Mouse (Mus musculus) embryonic facial prominence, embryonic 15.5 days (tissue): ENCODE measurements at regions not wholly inside any gene's neighbourhood (a gene's known extent, or its start where the extent isn't known, plus 50 kb on each side); places are given as distances from the start of the nearest gene placed in this dataset.

ENCODE experiments used
- ATAC-seq: fragments of 200-750 bp; cut with Nextera tagmentation; 2 replicates; pipeline ENCODE4 v1.8.0; 2017; ENCODE audit warnings: low read depth, moderate TSS enrichment; ENCODE audit not compliant: insufficient number of reproducible peaks, low FRiP score, low TSS enrichment
- H3K27ac ChIP-seq: fragments of 300-500 bp; sonication (generic); replicated peaks from 2 replicates; pipeline ENCODE4 v1.5.1; 2015; ENCODE audit warnings: mild to moderate bottlenecking, inconsistent platforms
- H3K27me3 ChIP-seq: fragments of 300-500 bp; sonication (generic); 2 replicates; pipeline ENCODE4 v1.6.1; 2015; ENCODE audit warnings: inconsistent platforms
- H3K36me3 ChIP-seq: fragments of 300-500 bp; sonication (generic); 2 replicates; pipeline ENCODE4 v1.6.1; 2015; ENCODE audit warnings: mild to moderate bottlenecking, inconsistent platforms
- H3K4me1 ChIP-seq: fragments of 300-500 bp; sonication (generic); 2 replicates; pipeline ENCODE4 v1.6.1; 2015; ENCODE audit warnings: inconsistent platforms
- H3K4me2 ChIP-seq: fragments of 300-500 bp; sonication (generic); replicated peaks from 2 replicates; pipeline ENCODE4 v1.6.1; 2015; ENCODE audit warnings: mild to moderate bottlenecking, inconsistent platforms
- H3K4me3 ChIP-seq: fragments of 300-500 bp; sonication (generic); replicated peaks from 2 replicates; pipeline ENCODE4 v1.5.1; 2015; ENCODE audit warnings: mild to moderate bottlenecking, inconsistent platforms
- H3K9ac ChIP-seq: fragments of 300-500 bp; sonication (generic); 2 replicates; pipeline ENCODE4 v1.6.1; 2015; ENCODE audit warnings: inconsistent platforms
- H3K9me3 ChIP-seq: fragments of 300-500 bp; sonication (generic); replicated peaks from 2 replicates; pipeline ENCODE4 v1.6.1; 2016; ENCODE audit warnings: inconsistent platforms
- WGBS: fragments of 180-500 bp; shearing (Covaris S2); methylation state at CpG from one replicate; pipeline ENCODE4 v1.1.7; 2015; 5-methylcytosine and 5-hydroxymethylcytosine counted together

DNA sequence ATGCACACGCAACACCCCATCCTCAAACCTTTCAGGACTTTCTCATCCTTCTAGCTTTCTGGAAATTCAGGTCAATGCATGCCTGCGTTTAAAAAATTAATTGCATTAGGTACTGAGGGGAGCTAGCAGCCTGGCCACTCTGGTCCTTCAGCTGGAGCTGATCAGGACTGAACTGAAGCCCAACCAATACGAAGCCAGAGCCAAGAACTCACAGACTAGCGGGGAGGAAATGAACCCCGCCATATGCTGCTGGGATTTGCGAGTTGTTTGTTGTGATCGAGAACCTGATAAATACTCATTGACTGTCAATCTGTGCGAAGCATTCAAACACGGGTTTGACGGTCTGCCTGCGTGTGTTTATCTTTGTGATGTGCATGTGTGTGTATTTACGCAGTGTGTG is 177.2 kb upstream of the Rora start:
- H3K9me3 ChIP-seq: no peaks in the 10 kb centered on the region
- H3K36me3 ChIP-seq: no peaks in the 10 kb centered on the region
- ATAC-seq: no peak
- H3K4me1 ChIP-seq: no peaks in the 10 kb centered on the region
- H3K27me3 ChIP-seq: no peaks in the 10 kb centered on the region
- H3K9ac ChIP-seq: no peak overlapping the region
- 75% methylated on average over 12 of the region's 12 CpGs for whole genome bisulfite sequencing
- H3K4me2 ChIP-seq: no peak overlapping the region
- H3K27ac ChIP-seq: no peak overlapping the region
- no peak overlapping the region for H3K4me3 ChIP-seq

DNA sequence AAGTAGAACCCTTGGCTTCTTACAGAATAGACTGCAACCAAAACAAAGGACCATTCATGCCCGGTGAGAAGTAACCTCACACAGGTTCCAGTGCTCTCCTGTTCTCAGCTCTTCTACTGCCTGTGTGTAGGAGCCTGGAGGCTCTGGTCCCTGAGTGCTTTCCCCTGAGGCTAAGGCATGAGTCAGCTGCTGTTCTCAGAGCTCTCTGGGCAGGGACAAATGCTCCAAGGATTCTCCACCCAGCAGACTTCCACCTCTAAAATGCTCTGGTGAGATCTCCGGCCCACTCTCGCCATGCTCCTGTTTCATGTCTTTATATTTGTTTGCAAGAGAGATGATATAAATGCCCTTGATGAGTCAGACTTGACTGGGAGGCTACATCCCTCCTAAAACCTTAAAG is 176.1 kb upstream of the Rora start:
- H3K4me2 ChIP-seq: no peak overlapping the region
- H3K4me3 ChIP-seq: no peak overlapping the region
- H3K4me1 ChIP-seq: no peaks in the 10 kb centered on the region
- no peak for ATAC-seq
- no peak overlapping the region for H3K9ac ChIP-seq
- H3K27me3 ChIP-seq: no peaks in the 10 kb centered on the region
- no peaks in the 10 kb centered on the region for H3K9me3 ChIP-seq
- H3K27ac ChIP-seq: no peak overlapping the region
- no peaks in the 10 kb centered on the region for H3K36me3 ChIP-seq
- WGBS: 85% methylated on average over 3 of the region's 3 CpGs

DNA sequence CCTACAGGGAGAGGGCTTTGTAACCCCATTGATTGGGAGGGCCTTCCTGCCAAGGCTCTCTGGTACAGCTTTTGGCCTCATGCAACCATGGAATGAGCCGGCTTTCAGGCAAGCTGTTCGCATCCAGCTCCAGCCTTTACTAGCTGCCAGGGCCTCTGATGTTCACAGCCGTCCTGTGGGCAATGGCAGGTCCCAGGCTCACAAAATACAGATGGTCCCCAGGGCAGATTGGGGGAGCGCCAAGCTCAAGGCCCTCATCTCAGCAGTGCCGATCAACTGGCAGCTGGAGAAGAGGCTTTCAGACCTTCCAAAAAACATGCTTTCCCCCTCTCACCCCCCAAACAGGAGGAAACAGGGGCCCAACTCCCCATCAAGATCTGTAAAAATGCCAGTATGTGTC is 166.9 kb upstream of the Rora start:
- Histone ChIP-seq H3K4me1 (no peaks in the 10 kb centered on the region), H3K36me3 (no peaks in the 10 kb centered on the region), H3K4me3 (no peak overlapping the region), H3K9ac (no peak overlapping the region), H3K4me2 (no peak overlapping the region), H3K27ac (no peak overlapping the region), H3K27me3 (no peaks in the 10 kb centered on the region), H3K9me3 (no peaks in the 10 kb centered on the region)
- ATAC-seq: no peak
- 64% methylated on average over 5 of the region's 5 CpGs for WGBS

DNA sequence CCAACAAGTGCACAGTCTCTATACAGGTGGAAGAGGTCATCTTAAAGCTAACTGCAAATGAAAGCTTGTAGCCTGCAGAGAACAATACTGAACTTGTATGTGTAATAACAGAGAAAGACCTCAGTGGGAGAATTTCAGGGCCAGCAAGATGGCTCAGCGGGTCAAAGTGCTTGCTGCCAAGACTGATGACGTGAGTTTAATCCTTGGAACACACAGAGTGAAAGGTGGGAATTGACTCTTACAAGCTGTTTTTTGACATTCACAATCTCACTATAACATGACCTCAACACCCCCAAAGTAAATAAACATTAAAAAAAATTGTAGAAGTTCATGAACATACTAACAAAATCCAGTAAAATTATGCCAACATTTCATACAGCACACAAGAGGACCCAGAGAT is 162.4 kb upstream of the Rora start:
- WGBS: 82% methylated on average over 2 of the region's 2 CpGs
- Histone ChIP-seq H3K4me1 (no peaks in the 10 kb centered on the region), H3K9ac (no peak overlapping the region), H3K4me2 (no peak overlapping the region), H3K36me3 (no peaks in the 10 kb centered on the region), H3K27ac (no peak overlapping the region), H3K4me3 (no peak overlapping the region), H3K9me3 (no peaks in the 10 kb centered on the region), H3K27me3 (no peaks in the 10 kb centered on the region)
- no peak for ATAC-seq

DNA sequence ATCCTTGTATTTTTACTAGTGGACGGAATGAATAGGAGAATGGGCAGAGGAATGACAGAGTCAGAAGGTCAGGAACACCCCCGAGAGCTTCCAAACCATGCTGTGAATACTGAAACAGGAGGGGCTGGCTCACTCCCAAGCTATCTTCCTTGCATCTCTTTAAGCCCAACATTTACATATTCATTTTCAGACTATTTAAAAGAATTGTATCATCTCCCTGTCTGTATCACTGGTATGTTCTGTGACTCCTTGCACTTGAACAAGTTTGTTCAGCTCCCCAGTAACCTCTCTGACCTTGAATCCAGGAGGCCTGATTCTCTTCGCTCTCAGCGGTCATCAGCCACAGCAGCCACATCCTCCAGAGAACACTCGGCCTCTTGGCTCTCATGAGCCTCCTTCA is 132.4 kb upstream of the Rora start:
- Histone ChIP-seq H3K9ac (no peak overlapping the region), H3K4me1 (no peaks in the 10 kb centered on the region), H3K27me3 (no peaks in the 10 kb centered on the region), H3K36me3 (no peaks in the 10 kb centered on the region), H3K4me2 (no peak overlapping the region), H3K27ac (no peak overlapping the region), H3K9me3 (no peaks in the 10 kb centered on the region), H3K4me3 (no peak overlapping the region)
- ATAC-seq: no peak
- WGBS: 72% methylated on average over 5 of the region's 5 CpGs

DNA sequence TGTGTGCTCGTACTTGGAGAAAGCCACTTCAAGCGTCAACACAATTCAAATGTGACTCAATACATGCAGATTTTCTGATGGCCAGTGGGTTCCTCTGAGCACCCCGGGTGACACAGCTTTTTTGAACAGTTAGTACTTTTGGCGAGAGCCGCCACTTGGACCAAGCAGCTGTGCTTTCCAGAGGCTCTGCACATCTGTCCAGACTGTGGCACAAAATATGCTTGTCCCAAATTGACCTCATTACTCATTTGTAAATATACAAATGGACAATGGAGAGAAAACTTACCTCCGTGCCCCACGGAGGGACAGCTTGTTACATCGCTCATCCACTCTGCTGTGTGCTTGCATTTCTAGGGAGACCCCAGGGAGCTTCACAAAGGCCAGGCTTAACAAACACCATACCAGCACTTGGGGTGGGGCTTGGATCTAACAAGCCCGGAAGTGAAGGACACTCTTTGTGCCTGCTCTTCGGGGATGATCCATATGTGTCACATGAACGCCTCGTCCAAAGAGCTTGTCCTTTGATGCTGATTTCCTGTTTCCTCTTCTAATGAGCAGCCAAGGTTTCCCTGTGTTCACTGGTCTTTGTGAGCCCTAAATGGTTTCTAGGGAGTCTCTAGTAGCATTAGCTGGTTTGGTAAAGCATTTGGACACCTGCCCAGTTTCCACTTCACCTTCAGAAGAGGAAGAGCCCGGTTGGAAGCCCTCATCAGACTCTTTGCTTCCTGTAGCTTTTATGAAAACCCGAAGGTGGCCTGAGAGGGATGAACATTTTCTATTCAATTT is 91.6 kb upstream of the Rora start:
- ATAC-seq: no peak
- Histone ChIP-seq H3K36me3 (no peaks in the 10 kb centered on the region), H3K9me3 (no peaks in the 10 kb centered on the region), H3K9ac (no peak overlapping the region), H3K27me3 (no peaks in the 10 kb centered on the region), H3K27ac (no peak overlapping the region), H3K4me3 (no peak overlapping the region), H3K4me1 (no peaks in the 10 kb centered on the region), H3K4me2 (no peak overlapping the region)
- WGBS: 62% methylated on average over 14 of the region's 14 CpGs

DNA sequence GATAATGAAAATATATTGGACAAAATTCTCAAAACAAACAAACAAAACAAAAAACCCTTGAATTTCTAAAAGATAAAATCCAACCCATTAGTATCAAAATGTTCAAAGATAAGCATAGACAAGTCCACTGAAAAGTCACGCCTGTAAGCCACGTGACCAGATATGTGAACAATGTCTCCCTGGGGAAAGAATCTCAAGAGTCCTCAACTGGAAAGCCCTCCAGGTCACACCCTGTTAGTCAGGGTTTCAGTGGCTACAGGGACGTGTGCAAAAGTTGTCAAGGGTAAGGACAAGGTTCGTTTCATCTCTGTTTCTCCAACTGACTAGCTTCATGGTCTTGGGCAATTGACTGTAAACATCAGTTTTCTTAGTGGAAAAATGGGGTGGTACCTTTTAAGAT is 90.4 kb upstream of the Rora start:
- WGBS: 70% methylated on average over 4 of the region's 4 CpGs
- no peaks in the 10 kb centered on the region for H3K27me3 ChIP-seq

DNA sequence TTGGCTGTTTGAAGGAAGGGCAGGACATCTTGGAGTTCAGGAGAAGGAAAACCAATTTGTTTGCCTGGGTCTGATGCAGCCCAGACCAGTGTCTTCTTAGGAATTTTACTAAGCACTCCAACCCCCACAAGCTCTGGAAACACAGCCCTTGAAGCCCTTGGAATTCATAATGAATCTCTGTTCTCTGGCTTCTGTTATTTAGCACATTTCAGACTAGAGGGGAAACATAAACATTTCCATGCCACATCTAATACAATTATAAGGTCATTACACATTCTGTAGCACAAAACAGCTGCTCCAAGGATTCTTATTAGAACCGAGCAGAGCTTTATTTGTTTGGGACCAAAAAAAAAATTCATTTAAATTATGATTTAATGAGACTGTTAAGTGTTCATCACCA is 67.8 kb upstream of the Rora start:
- H3K27me3 ChIP-seq: 0 out of 2 replicates have a peak, but pooled peaks cover 3% of the 10 kb centered on the region
- H3K27ac ChIP-seq: no peak overlapping the region; the same call in 1 of the 2 replicates
- H3K9ac ChIP-seq: no peak overlapping the region
- 30% methylated on average over 1 of the region's 1 CpGs for WGBS
- H3K4me3 ChIP-seq: no peak overlapping the region
- no peaks in the 10 kb centered on the region for H3K9me3 ChIP-seq
- H3K36me3 ChIP-seq: no peaks in the 10 kb centered on the region
- no peak overlapping the region for H3K4me2 ChIP-seq
- H3K4me1 ChIP-seq: 0 out of 2 replicates have a peak, but pooled peaks cover 9% of the 10 kb centered on the region
- ATAC-seq: no peak

More for the DNA sequence above, 90.4 kb upstream of the Rora start:
- Histone ChIP-seq H3K9me3 (no peaks in the 10 kb centered on the region), H3K4me1 (no peaks in the 10 kb centered on the region), H3K4me2 (no peak overlapping the region), H3K36me3 (no peaks in the 10 kb centered on the region), H3K9ac (no peak overlapping the region), H3K4me3 (no peak overlapping the region), H3K27ac (no peak overlapping the region)
- ATAC-seq: no peak

DNA sequence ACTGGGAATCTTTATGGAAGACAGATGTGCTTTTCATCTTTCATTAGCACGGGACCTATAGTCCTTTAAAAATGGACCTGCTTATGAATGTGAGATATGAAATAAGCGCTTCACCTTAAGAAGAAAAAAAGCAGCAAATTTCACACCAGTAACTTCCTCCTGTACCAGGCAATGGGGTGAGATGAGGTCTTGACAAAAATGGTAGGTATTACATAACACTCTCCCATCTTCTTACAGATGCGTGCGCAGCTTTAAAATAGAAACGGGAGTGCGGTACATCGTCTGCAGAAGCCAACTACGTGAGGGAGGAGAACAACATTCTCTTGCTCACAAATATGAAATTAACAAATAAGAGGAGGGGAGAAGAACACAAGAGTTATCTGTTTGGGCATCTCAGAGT is 62.6 kb upstream of the Rora start:
- no peaks in the 10 kb centered on the region for H3K9me3 ChIP-seq
- no peaks in the 10 kb centered on the region for H3K4me1 ChIP-seq
- H3K9ac ChIP-seq: no peak overlapping the region
- no peaks in the 10 kb centered on the region for H3K36me3 ChIP-seq
- H3K27ac ChIP-seq: no peak overlapping the region
- H3K4me2 ChIP-seq: no peak overlapping the region
- no peak for ATAC-seq
- H3K27me3 ChIP-seq: 0 out of 2 replicates have a peak, but pooled peaks cover 3% of the 10 kb centered on the region
- no peak overlapping the region for H3K4me3 ChIP-seq
- WGBS: 77% methylated on average over 8 of the region's 8 CpGs

DNA sequence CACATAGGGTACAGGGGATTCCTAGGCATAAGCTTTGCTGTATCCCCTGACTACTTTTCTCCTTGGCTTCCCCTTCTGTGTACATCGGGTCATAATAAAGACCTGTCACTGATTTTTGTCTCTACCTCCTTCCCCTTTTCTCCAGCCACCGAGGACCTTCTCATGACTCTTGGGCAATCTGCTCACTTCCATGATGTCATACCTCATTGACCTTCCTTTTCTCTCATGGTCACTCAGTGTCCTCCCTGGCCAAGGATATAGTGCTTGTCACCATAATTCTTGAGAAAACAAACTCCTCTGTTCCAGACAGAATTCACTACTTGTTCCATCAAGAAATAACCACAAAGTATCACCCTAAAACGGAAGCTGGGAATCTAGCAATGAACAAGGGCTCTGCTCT is 60.6 kb upstream of the Rora start:
- Histone ChIP-seq H3K9ac (no peak overlapping the region), H3K4me3 (no peak overlapping the region), H3K36me3 (no peaks in the 10 kb centered on the region), H3K4me1 (no peaks in the 10 kb centered on the region), H3K27me3 (0 out of 2 replicates have a peak, but pooled peaks cover 3% of the 10 kb centered on the region), H3K9me3 (no peaks in the 10 kb centered on the region), H3K27ac (no peak overlapping the region), H3K4me2 (no peak overlapping the region)
- ATAC-seq: no peak
- 93% methylated on average over 3 of the region's 3 CpGs for WGBS

DNA sequence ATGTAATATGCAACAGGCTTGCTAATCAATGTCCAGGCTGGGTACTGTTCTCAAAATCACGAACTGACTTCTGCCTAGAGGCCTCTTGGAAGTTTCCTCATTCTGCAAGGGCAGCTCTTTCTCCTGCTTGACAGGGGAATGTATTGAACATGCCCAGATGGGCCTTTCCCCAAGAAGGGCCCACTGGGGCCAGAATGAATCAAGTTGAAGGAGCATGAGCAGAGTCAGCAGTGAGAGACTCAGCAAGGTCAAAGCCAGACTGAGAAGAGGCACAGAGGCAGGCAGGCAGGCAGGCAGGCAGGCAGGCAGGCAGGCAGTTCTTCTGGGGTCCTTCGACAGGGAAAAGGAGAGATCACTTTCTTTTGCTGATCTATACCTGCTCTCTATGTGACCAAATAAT is 59.0 kb upstream of the Rora start:
- no peak overlapping the region for H3K27ac ChIP-seq
- H3K27me3 ChIP-seq: no peaks in the 10 kb centered on the region
- 60% methylated on average over 2 of the region's 2 CpGs for WGBS
- H3K4me2 ChIP-seq: no peak overlapping the region
- H3K4me3 ChIP-seq: no peak overlapping the region
- no peaks in the 10 kb centered on the region for H3K36me3 ChIP-seq
- H3K9me3 ChIP-seq: no peaks in the 10 kb centered on the region
- H3K4me1 ChIP-seq: no peaks in the 10 kb centered on the region
- H3K9ac ChIP-seq: no peak overlapping the region
- ATAC-seq: no peak
